Mouse (Mus musculus) MEL (cell line): ENCODE results near the gene Sorcs2.

ENCODE experiments used
- CTCF ChIP-seq, 3 experiments: IDR thresholded peaks in 2 of 3; conservative IDR thresholded peaks in 1 of 3; 2 replicates each; pipeline ENCODE4 v1.5.1; 2011 to 2012; ENCODE audit warnings: low read length in 3 of 3, low read depth in 2 of 3, mild to moderate bottlenecking in 2 of 3, improper control_type of control experiment in 1 of 3, inconsistent platforms in 1 of 3, mixed read lengths in 1 of 3, moderate library complexity in 1 of 3; ENCODE audit not compliant: control insufficient read depth in 1 of 3, insufficient read depth in 1 of 3, poor library complexity in 1 of 3, severe bottlenecking in 1 of 3
- EP300 ChIP-seq, 2 experiments: IDR thresholded peaks; 2 replicates each; pipeline ENCODE4 v1.6.1; 2011; ENCODE audit warnings: improper control_type of control experiment in 2 of 2, low read length in 2 of 2, low read depth in 1 of 2, mild to moderate bottlenecking in 1 of 2
- MEF2A ChIP-seq: IDR thresholded peaks from 2 replicates; pipeline ENCODE4 v1.6.1; 2014; ENCODE audit warnings: low read depth, mild to moderate bottlenecking, inconsistent platforms, low read length, improper control_type of control experiment; ENCODE audit not compliant: poor library complexity, insufficient replicate concordance, severe bottlenecking; ENCODE audit errors: extremely low read depth
- MYC ChIP-seq: IDR thresholded peaks from 2 replicates; pipeline ENCODE4 v1.6.1; 2011; ENCODE audit warnings: low read depth, mild to moderate bottlenecking, low read length, improper control_type of control experiment, moderate library complexity
- POLR2A ChIP-seq, 2 experiments: IDR thresholded peaks; 2 replicates each; pipeline ENCODE4 v1.6.1; 2011 to 2012; ENCODE audit warnings: low read length in 2 of 2, mild to moderate bottlenecking in 2 of 2, control low read depth in 1 of 2, improper control_type of control experiment in 1 of 2, low read depth in 1 of 2, moderate library complexity in 1 of 2; ENCODE audit not compliant: control insufficient read depth in 1 of 2, insufficient read depth in 1 of 2, poor library complexity in 1 of 2
- POLR2AphosphoS2 ChIP-seq: IDR thresholded peaks from 2 replicates; pipeline ENCODE4 v1.6.1; 2011; ENCODE audit warnings: low read length, improper control_type of control experiment
- SIN3A ChIP-seq: IDR thresholded peaks from 2 replicates; pipeline ENCODE4 v1.6.1; 2012; ENCODE audit warnings: low read length, improper control_type of control experiment, inconsistent platforms
- USF1 ChIP-seq: IDR thresholded peaks from 2 replicates; pipeline ENCODE4 v1.6.1; 2014; ENCODE audit warnings: low read depth, mild to moderate bottlenecking, inconsistent platforms, low read length, improper control_type of control experiment, moderate library complexity

GRCm38 (mm10) chr5:36120931-36121341 lies 277.0 kb downstream of the Sorcs2 start:
- TF ChIP-seq MEF2A (no peak), POLR2A (IDR thresholded peaks at IDR 0.05; ENCODE audit: control insufficient read depth in 1 of 2, insufficient read depth in 1 of 2, low read depth in 1 of 2, low read length in 2 of 2, poor library complexity in 1 of 2) (no peak), MYC (no peak), EP300 (IDR thresholded peaks at IDR 0.05; ENCODE audit: low read depth in 1 of 2, low read length in 2 of 2) (no peak), USF1 (no peak), CTCF (IDR thresholded peaks at IDR 0.05 in 2 of 3, conservative IDR thresholded peaks at IDR 0.05 in 1 of 3; ENCODE audit: control insufficient read depth in 1 of 3, insufficient read depth in 1 of 3, low read depth in 2 of 3, low read length in 3 of 3, poor library complexity in 1 of 3, severe bottlenecking in 1 of 3) (no peak), SIN3A (no peak), POLR2AphosphoS2 (no peak)
